Mouse (Mus musculus): ENCODE data around the gene Golga2. TPM values are rescaled to one million over a fixed set of nuclear protein-coding genes. Genes with fewer than 3 reads are reported as not detected.
"Not testable (repeated sequence)": the region's sequence is repeated elsewhere in the genome, so short reads cannot be mapped to it uniquely, and the experiment has no call there.

Gene Golga2
- polyA plus RNA-seq, 1 experiment from 2014 or later, result 25.6 TPM

DNA sequence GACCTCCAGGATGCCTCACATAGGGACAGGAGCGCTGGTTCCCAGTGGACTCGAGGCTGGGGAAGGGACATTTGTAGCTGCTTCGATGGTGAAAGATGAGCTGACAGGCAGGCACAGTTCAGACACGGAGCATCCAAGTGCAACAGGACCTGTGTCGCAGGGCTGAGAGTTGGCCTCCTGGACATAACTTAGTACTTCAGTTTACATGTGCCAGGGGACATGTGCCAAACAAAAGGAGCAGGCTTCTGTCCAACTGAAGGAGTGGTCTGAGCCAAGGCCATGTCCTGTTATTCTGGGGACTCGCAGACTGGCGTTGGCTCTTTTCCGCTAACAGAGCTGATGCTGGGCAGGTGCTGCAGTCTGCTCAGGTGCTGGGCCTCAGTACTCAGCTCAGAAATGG, 7.2 kb downstream of the Golga2 start:
- 82% methylated on average over 8 of the region's 8 CpGs for WGBS
- H3K36me3 ChIP-seq, result peaks cover 62% of the 10 kb centered on the region

DNA sequence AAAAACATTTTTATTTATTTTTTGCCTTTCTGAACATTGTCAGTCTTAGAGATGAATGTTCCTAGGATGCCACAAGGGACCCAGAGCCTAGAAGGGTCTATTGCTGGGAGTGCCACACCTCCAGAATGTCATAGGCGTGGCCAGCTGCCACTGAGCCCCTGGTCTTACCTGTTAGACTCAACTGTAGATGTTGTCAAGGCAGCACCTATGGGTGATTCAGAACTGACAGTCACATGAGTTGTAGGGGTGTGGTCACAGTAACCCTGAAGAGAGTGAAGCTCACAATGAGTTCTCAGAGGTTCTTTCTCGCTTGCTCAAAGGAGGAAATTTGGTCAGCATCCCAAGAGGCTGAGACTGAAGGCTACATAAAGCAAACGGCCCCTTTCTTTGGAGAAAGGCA, 8.1 kb downstream of the Golga2 start:
- 0 out of 2 replicates have a peak, but pooled peaks cover 3% of the 10 kb centered on the region for H3K4me1 ChIP-seq
- H3K9me3 ChIP-seq, result no peaks in the 10 kb centered on the region
- H3K27ac ChIP-seq, result no peak overlapping the region
- ATAC-seq (ENCODE audit: insufficient number of reproducible peaks, insufficient read depth, low FRiP score, low TSS enrichment, low read depth), result no peak
- WGBS, result 80% methylated on average over 3 of the region's 3 CpGs
- H3K27me3 ChIP-seq, result no peaks in the 10 kb centered on the region
- H3K4me2 ChIP-seq, result no peak overlapping the region
- H3K4me3 ChIP-seq, result no peak overlapping the region
- H3K36me3 ChIP-seq, result peaks cover 71% of the 10 kb centered on the region
- H3K9ac ChIP-seq, result no peak overlapping the region

More for the DNA sequence above, 7.2 kb downstream of the Golga2 start:
- no peak overlapping the region for H3K27ac ChIP-seq
- H3K27me3 ChIP-seq, result no peaks in the 10 kb centered on the region
- no peak overlapping the region for H3K9ac ChIP-seq
- H3K9me3 ChIP-seq, result no peaks in the 10 kb centered on the region
- no peak for ATAC-seq (ENCODE audit: insufficient number of reproducible peaks, insufficient read depth, low FRiP score, low TSS enrichment, low read depth)
- no peak overlapping the region for H3K4me3 ChIP-seq
- no peak overlapping the region for H3K4me2 ChIP-seq
- peaks cover 6% of the 10 kb centered on the region for H3K4me1 ChIP-seq

GRCm38 (mm10) chr2:32295842-32296241, 8.7 kb downstream of the Golga2 start:
- H3K4me2 ChIP-seq; H3K9me3 ChIP-seq; H3K27ac ChIP-seq; H3K9ac ChIP-seq; H3K4me1 ChIP-seq; H3K4me3 ChIP-seq; ATAC-seq (ENCODE audit: insufficient number of reproducible peaks, insufficient read depth, low FRiP score, low TSS enrichment, low read depth); H3K27me3 ChIP-seq: not testable (repeated sequence)
- peaks cover 75% of the 10 kb centered on the region for H3K36me3 ChIP-seq
- 88% methylated on average over 2 of the region's 2 CpGs for WGBS

GRCm38 (mm10) chr2:32299469-32299868, 12.3 kb downstream of the Golga2 start:
- ATAC-seq (ENCODE audit: insufficient number of reproducible peaks, insufficient read depth, low FRiP score, low TSS enrichment, low read depth), result no peak
- Histone ChIP-seq H3K27me3 (no peaks in the 10 kb centered on the region), H3K4me2 (no peak overlapping the region), H3K27ac (no peak overlapping the region), H3K4me1 (no peaks in the 10 kb centered on the region), H3K4me3 (no peak overlapping the region), H3K9ac (no peak overlapping the region), H3K9me3 (no peaks in the 10 kb centered on the region), H3K36me3 (peaks cover 88% of the 10 kb centered on the region)
- 90% methylated on average over 4 of the region's 4 CpGs for WGBS

GRCm38 (mm10) chr2:32302952-32303351, 15.8 kb downstream of the Golga2 start:
- Histone ChIP-seq H3K4me3 (no peak overlapping the region), H3K27ac (no peak overlapping the region), H3K9me3 (no peaks in the 10 kb centered on the region), H3K4me2 (no peak overlapping the region), H3K4me1 (peaks cover 5% of the 10 kb centered on the region; the same call in 1 of the 2 replicates), H3K27me3 (no peaks in the 10 kb centered on the region), H3K9ac (no peak overlapping the region), H3K36me3 (peaks cover 95% of the 10 kb centered on the region)
- no peak for ATAC-seq (ENCODE audit: insufficient number of reproducible peaks, insufficient read depth, low FRiP score, low TSS enrichment, low read depth)
- 87% methylated on average over 10 of the region's 10 CpGs for WGBS

DNA sequence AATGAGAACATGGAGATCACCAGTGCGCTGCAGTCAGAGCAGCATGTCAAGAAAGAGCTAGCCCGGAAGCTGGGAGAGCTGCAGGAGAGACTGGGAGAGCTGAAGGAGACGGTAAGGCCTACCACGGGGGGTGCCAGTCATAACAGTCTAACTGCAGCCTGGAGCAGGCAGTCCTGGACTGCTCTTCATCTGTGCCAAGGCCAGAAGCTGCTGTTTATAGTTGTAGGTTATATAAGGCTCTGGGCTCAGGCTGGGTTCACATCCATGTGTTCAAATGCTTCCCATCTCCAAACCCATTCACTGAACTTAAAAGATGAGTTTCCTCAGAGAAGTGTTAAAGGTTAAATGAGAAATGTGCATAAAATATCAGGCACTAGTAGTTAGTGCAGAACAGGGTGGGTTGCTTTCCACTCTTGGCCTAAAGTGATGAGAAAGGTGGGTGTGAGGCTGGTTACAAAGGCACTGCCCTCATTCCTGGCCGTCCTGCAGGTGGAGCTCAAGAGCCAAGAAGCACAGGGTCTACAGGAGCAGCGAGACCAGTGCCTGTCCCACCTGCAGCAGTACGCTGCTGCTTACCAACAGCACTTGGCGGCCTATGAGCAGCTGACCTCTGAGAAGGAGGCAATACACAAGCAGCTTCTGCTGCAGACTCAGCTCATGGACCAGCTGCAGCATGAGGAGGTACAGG, 17.1 kb downstream of the Golga2 start:
- Histone ChIP-seq H3K27me3 (no peaks in the 10 kb centered on the region), H3K4me3 (no peak overlapping the region), H3K27ac (no peak overlapping the region), H3K4me1 (peaks cover 9% of the 10 kb centered on the region; the same call in 1 of the 2 replicates), H3K9me3 (no peaks in the 10 kb centered on the region), H3K36me3 (peaks cover 95% of the 10 kb centered on the region), H3K9ac (no peak overlapping the region), H3K4me2 (no peak overlapping the region)
- ATAC-seq (ENCODE audit: insufficient number of reproducible peaks, insufficient read depth, low FRiP score, low TSS enrichment, low read depth), result peak; percentile 17; the same call in 1 of the 2 replicates
- 53% methylated on average over 8 of the region's 8 CpGs for WGBS

GRCm38 (mm10) chr2:32305668-32306067, 18.5 kb downstream of the Golga2 start:
- no peak overlapping the region for H3K9ac ChIP-seq
- H3K4me3 ChIP-seq, result no peak overlapping the region
- no peak overlapping the region for H3K4me2 ChIP-seq
- H3K9me3 ChIP-seq, result no peaks in the 10 kb centered on the region
- no peak overlapping the region for H3K27ac ChIP-seq
- H3K4me1 ChIP-seq, result peaks cover 20% of the 10 kb centered on the region
- no peak for ATAC-seq (ENCODE audit: insufficient number of reproducible peaks, insufficient read depth, low FRiP score, low TSS enrichment, low read depth)
- H3K36me3 ChIP-seq, result peaks cover 96% of the 10 kb centered on the region
- WGBS, result 83% methylated on average over 5 of the region's 5 CpGs
- no peaks in the 10 kb centered on the region for H3K27me3 ChIP-seq

- H3K27me3 ChIP-seq, result no peaks in the 10 kb centered on the region
- no peaks in the 10 kb centered on the region for H3K9me3 ChIP-seq
- peaks cover 92% of the 10 kb centered on the region for H3K36me3 ChIP-seq
- 76% methylated on average over 9 of the region's 9 CpGs for WGBS
- H3K4me3 ChIP-seq, result no peak overlapping the region
- H3K4me1 ChIP-seq, result peaks cover 25% of the 10 kb centered on the region
- no peak for ATAC-seq (ENCODE audit: insufficient number of reproducible peaks, insufficient read depth, low FRiP score, low TSS enrichment, low read depth)
- H3K27ac ChIP-seq, result no peak overlapping the region; the same call in 1 of the 2 replicates
- H3K9ac ChIP-seq, result no peak overlapping the region
- H3K4me2 ChIP-seq, result no peak overlapping the region
Measured at GRCm38 (mm10) chr2:32306176-32306575, 19.0 kb downstream of the Golga2 start.

DNA sequence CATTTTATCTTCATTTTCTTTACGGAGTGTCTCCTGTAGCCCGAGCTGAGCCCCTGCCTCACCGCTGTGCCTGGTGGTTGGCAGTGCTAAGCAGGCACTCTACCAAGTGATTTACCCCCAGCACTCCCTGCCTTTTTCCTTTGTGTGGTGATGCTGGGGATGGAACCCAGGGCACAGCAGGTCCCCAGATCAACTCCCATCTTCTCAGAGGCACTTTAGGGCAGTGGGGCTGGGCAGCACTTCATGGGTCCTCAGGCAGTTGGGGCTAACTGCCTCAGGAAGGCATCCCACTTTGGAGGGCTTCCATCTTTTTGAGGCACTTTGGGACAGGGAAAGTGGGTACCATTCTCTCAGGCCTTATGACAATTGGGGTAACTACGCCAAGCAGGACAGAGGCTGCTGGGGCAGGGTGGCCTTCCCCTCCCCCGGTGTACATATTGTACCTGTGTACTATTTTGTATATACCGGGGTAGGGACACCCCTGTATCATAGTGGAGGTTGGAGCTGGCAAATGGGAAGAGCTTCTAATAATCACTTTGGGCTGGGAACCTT, 20.1 kb downstream of the Golga2 start:
- WGBS, result 84% methylated on average over 6 of the region's 6 CpGs
- Histone ChIP-seq H3K9me3 (no peaks in the 10 kb centered on the region), H3K4me3 (no peak overlapping the region), H3K27me3 (no peaks in the 10 kb centered on the region), H3K36me3 (peaks cover 80% of the 10 kb centered on the region), H3K4me1 (peaks cover 36% of the 10 kb centered on the region), H3K4me2 (no peak overlapping the region), H3K9ac (no peak overlapping the region), H3K27ac (peak overlapping the region; percentile 62; the same call in 1 of the 2 replicates)
- no peak for ATAC-seq (ENCODE audit: insufficient number of reproducible peaks, insufficient read depth, low FRiP score, low TSS enrichment, low read depth)

DNA sequence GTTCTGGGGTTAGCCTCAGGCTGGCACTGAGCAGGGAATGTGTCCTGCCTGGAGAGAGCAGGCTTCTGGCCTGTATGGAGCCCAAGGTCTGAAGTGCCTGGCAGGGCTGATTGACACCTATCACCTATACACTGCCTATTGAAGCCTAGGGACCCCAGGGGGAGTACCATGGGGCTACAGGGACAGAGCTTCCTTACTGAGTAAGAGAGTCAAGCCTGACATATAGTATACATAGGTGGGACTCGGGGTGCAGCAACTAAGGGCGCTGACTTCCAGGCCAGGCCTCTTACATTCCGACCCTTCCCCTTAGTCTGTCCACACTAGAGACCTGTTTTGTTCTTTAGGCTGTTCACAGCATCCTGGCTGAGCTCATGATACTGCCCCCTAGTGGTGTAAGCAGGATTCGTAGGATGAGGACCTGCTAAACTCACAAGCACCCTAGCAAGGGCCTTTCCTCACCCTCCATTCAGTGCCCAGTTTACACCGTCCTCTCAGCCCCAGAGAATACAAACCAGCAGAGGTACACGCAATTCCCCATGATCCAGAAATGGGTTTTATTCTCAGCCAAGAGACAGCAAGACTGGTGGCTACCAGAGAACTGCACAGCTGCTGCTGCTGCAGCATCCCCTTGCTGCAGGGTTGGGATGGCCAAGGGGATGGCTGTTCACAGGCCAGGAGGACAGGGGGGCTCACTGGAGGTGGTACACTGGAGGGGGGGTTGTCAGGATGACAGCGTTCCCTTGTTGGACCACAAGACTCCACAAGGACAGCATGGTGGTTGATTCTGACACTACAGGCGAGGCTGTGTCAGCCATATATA, 21.0 kb downstream of the Golga2 start:
- Histone ChIP-seq H3K9ac (0 out of 2 replicates have a peak overlapping the region, but pooled peaks have one; percentile 22), H3K4me1 (peaks cover 39% of the 10 kb centered on the region), H3K4me3 (no peak overlapping the region), H3K9me3 (no peaks in the 10 kb centered on the region), H3K27me3 (no peaks in the 10 kb centered on the region), H3K27ac (peak overlapping the region; percentile 48; the same call in 1 of the 2 replicates), H3K36me3 (peaks cover 77% of the 10 kb centered on the region), H3K4me2 (no peak overlapping the region)
- 47% methylated on average over 8 of the region's 8 CpGs for WGBS
- ATAC-seq (ENCODE audit: insufficient number of reproducible peaks, insufficient read depth, low FRiP score, low TSS enrichment, low read depth), result no peak

- ATAC-seq (ENCODE audit: insufficient number of reproducible peaks, insufficient read depth, low FRiP score, low TSS enrichment, low read depth), result no peak
- Histone ChIP-seq H3K27ac (no peak overlapping the region; the same call in 1 of the 2 replicates), H3K9ac (no peak overlapping the region), H3K36me3 (peaks cover 75% of the 10 kb centered on the region), H3K4me1 (peaks cover 39% of the 10 kb centered on the region), H3K4me2 (no peak overlapping the region), H3K4me3 (no peak overlapping the region), H3K9me3 (no peaks in the 10 kb centered on the region), H3K27me3 (no peaks in the 10 kb centered on the region)
- 84% methylated on average over 16 of the region's 16 CpGs for WGBS
Measured at GRCm38 (mm10) chr2:32308870-32309568, 21.8 kb downstream of the Golga2 start.
